Mouse (Mus musculus): ENCODE measurements around the gene Atp8b2.

The Atp8b2 gene

DNA sequence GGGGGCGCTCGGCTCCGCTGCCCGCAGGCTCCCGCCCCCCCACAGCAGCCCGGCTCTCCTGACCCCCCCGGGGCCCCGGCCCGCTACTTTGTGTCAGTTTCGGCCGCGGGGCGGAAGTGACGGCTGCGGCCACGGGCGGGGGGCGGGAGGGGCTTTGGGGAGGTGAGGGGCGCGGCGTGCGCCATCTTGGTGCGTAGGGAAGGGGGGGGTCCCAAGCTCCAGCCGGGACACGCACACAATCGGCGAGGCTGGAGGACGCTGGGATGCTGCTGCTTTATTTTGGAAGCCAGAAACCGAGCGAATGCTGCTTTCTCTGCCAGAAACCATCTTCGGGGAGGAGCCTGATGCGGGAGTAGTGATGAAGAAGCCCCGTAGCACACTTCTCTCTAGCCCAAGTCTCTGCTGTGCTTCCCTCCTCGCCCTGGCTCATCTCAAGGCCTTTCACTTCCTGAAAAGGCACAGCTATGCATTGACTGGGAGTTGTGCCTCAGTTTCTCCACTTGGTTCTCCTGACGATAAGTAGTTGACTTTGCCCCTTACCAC, at the start of gene Atp8b2:
Gene Atp8b2 (minus strand): TSS at position 288 of the 543 bp plus-strand sequence.
- DNase-seq: peak; percentile 78

DNA sequence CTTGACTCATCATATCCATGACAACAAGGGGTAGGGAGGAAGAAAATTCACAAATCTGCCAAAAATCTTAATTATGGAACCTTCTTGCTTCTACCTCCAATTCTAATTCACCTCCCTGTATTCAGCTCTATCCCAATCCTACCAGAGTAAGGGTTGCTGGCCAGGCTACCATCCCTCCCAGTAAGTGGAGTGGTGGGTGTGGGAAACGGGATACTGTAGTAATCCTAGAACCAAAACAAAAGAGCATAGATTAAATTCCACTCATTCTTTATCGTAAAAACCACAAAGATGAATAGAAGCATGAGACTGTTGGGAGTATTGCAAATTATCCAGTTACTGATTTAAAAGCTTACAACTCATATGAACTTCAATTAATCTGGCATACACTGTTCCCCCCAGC, 47.0 kb upstream of the Atp8b2 start:
- DNase-seq: no peak

DNA sequence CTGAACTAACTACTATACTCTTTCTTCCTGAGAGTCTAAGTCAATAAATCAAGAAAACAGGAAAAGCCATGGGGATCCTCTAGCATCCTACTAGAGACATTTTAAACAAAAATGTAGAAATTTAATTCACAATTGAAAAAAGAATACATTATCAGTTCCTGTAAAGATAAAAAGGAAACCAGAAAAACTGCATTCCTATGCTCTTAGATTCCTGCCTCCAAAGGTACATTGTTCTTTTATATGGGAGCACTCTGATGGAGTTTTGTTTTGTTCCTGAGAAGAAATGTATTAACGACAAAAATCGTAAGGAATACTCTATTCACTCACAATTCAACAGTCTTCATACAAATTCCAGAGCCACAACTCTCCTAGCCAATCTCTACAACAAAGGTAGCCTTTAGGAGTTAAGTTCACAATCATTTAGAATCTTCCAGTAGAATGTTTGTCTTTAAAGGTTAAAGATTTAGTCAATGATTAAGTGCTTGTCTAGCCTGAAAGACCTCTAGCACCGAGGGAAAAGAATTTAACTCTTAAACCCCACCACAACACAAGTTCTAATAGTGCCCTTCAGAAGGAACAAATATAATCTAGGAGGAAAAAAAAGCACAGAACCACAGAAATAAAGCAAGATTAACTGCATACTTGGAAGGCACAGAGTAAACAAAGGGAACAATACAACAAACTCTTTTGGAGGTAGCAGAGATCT, 40.9 kb upstream of the Atp8b2 start:
- DNase-seq: no peak

DNA sequence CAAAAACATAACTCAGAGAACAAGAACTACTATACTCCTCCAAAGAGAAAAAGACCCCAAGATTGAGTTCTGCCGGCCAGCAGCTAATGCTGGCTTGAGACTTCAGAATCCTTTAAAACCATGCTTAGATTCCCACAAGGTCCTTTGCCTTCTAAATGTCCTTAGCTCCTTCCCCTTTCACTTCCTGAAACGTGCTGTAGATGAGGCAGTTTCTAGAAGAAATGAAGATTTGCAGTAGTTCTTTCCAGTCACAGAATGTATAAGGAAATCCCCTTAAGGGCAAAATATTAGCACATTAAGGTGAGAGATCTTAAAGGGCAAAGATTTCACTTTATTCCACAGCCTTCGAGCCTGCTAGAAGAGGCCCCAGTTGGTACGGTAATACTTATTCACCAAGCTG, 36.5 kb upstream of the Atp8b2 start:
- DNase-seq: no peak

DNA sequence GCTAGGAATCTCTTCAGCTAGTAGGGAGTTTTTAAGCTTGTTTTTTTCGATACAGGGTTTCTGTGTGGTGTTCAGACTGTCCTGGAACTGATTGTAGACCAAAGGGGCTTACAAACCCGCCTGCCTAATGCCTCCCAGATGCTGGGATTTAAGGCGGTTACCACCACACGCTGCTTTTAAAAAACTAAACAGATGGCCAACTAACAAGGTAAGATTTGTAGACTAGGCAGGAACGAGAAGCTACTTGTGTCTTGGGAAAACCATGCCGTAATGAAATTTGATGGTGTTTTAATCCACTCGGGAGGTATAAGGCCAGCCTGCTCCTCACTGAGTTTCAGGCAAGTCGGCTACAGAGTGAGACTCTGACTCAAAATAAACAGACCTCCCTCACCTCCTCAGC, 35.8 kb upstream of the Atp8b2 start:
- DNase-seq: no peak

DNA sequence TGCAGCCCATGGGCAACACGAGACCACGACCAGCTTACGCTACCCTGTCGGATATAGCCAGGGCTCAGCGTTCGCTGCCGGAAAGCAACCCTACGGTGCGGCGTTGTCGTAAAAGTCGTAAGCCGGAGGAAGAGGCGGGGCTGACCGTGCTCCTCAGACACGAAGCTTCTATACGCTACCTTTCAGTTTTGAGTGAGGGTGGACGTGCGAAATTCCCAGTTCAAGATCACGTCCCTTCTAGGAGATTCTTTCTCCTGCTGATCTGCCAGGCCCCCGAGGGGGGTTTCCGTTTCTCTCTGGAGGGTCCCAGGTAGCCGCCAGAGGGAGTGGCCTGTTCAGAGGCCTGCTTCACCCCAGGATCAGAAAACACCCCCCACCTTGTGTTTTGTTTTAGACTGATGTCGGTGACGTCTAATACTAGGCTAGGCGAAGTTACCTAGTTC, 35.3 kb upstream of the Atp8b2 start, which contains the start of gene Hax1:
Gene Hax1 (minus strand): TSS at position 169 of the 443 bp plus-strand sequence.
- peak; percentile 94 for DNase-seq

DNA sequence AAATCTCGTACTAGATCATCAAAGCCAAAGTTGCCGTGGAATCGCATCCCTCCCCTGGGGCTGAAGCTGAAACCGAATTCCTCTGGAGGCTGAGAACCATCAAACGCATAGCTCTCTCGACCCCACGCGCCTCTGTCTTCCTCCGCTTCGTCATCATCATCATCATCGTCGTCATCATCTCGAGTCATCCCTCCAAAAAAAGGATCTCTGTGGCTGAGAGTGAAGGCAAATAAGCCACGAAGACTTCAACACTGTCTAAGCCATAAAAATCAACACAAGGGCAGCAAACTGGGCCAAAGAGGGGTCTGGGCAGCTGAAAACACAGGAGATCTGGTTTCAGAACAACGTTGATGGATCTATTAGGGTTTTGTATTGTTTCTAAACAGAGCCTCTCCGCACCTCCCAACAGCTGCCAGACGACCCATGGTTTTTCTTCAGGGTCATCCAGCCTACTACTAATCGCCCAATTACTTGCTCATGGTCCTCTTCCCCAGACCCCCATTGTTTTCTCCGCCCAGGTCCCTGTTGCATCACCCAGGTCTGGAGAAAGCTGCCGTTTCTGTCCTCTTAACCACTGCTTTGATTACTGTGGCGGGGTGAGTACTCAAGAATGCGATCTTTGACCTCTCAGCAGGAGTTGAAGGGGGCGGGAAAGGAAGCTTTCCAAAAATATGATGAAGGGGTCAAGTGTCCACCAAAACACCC, 34.6 kb upstream of the Atp8b2 start:
- DNase-seq: peak; percentile 4

DNA sequence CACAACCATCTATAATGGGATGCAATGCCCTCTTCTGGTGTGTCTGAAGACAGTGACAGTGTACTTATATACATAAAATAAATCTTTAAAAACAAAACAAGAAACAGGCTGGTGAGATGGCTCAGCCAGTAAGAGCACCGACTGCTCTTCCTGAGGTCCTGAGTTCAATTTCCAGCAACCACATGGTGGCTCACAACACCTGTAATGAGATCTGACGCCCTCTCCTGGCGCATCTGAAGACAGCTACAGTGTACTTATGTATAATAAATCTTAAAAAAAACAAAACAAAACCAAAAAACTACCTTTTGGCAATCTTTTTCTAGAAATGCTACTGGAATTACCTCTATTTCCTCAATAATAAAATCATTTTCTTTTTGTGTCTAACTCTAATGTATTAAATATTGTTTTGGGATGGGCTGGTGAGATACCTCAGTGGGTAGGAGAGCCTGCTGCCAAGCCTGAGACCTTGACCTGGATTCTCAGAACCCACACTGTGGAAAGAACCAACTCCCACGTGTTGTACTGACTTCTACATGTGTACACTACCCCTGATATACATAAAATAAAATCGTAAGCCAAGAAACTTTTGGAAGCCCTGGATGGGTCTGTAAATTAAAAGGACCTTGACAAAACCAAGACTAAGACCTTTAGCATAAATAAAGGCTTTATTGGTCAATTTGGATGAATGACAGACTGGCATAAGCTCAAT, 31.7 kb upstream of the Atp8b2 start:
- no peak for DNase-seq

DNA sequence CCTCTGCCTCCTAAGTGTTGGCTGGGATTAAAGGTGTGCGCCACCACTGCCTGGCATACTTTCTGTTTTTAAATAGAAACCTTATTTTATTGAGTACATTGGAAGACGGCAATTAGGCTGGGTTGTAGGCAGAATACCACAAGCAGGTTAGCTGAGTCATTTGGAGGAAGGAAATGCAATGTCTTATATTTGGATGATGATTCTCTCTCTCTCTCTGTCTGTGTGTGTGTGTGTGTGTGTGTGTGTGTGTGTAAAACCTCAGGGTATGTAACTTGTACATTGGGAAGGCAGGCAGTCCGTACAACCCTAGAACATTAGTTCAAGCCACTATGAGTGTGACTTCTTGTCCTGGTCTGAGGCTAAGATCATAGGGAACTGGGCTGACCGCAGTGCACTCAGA, 24.5 kb upstream of the Atp8b2 start:
- DNase-seq: no peak

DNA sequence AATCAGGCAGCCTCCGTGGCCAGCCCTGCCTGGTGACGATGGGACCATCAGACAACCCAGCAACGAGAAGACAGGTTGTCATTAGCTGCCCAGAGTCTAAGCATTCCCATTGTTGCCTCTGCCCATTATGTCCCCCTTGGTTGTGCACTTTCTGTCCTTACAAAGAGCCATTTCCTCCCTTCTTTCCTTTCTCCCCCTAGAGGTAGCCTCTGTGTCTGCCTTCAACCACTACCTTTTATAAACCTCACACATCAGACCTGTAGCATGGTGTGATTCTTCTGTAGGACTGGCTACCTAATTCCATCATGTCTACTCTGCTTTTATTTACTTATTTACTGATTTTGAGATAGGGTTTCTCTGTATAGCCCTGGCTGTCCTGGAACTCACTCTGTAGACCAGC, 23.9 kb upstream of the Atp8b2 start:
- DNase-seq: no peak

DNA sequence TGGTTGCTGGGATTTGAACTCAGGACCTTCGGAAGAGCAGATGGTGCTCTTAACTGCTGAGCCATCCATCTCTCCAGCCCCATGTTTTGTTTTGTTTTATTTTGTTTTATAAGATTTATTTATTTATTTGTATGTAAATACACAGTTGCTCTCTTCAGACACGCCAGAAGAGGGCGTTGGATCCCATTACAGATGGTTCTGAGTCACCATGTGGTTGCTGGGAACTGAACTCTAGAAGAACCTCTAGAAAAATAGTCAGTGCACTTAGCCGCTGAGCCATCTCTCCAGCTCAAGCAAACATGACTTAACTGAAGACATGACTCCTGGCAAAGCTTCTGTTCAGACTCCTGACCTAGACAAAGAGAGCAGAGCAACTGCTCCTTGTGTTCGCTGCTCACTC, 19.1 kb upstream of the Atp8b2 start:
- no peak for DNase-seq

DNA sequence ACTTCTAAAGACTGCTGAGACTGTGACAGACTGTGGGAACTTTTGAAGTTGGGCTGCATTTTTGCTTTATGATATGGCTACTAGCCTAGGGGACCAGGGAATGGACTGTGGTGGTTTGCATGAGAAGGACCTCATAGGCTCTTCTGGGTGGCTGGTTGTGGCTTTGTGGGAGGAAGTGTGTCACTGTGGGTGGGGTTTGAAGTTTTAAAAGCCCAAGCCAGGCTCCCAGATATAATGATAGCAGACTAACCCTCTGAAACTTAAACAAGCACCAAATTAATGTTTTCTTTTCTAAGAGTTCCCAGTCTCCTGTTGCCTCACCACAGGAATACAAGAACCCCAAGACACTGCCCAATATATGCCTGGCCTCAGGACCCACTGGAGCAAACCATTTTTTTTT, 13.6 kb upstream of the Atp8b2 start:
- no peak for DNase-seq

DNA sequence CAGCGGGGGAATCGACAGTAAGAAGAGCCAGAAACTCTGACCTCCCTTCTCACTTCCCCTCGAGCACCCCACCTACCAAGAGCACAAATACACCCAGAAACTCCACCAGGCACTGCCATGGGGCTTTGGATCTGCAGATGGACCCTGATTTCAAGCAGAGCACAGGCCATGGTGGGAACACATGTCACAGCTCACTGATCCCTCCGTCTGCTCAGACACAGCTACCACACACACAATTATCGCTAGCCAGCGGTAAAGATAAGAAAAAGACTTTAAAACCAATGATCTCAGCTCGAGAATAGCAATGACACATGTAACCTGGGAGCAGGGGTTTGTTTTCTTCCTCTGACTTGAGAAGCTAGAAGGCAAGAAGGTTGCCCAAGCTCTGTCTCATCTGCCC, 5.2 kb upstream of the Atp8b2 start:
- no peak for DNase-seq

DNA sequence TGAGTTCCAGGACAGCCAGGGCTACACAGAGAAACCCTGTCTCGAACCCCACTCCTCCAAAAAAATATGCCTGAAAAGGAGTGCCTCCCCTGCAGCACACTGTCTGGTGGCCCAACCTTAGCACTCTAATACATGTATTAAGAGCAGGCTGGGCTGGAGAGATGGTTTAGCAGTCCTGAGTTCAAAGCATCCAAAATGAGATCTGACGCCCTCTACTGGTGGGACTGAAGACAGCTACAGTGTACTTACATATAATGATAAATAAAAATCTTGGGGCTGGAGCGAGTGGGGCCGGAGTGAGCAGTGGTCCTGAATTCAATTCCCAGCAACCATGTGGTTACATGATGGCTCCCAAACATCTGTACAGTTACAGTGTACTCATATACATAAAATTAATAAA, 3.6 kb upstream of the Atp8b2 start:
- DNase-seq: peak; percentile 36

DNA sequence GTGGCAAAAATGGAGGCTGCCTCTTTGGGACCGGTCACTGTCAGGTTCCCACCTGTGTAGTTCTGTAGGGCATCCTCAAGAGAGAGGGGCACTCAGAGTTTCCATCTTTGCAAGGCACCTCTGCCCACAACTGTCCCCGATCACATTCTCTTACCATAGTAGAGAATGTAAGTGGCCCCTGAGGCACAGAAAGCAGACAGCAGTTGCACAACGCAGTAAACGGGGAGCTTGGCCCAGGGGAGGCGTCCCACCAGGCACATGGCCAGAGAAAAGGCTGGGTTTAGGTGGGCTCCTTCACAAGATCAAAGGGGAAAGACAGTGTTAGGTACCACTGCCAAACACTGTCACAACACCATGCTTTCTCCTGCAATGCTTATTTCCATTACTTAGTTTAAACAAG, 2.7 kb upstream of the Atp8b2 start:
- DNase-seq: no peak

DNA sequence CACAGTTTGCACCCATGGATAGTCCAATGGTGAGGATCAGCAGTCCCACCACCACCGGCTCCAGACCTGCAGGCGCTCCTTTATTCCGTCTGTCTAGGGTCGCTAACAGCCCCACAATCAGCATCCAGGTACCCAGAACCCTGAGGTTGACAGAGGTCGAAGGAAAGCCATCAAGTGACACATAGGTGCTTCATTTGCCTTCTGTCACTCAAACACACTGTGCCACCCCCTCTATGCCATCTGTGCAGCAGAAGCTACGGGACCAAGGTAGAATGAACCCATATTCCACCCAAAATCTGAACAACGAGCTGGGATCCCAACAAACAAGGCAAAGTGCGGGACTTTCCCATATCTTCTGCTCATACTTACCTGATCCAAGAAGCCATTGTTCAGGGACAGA, 2.2 kb upstream of the Atp8b2 start:
- no peak for DNase-seq

DNA sequence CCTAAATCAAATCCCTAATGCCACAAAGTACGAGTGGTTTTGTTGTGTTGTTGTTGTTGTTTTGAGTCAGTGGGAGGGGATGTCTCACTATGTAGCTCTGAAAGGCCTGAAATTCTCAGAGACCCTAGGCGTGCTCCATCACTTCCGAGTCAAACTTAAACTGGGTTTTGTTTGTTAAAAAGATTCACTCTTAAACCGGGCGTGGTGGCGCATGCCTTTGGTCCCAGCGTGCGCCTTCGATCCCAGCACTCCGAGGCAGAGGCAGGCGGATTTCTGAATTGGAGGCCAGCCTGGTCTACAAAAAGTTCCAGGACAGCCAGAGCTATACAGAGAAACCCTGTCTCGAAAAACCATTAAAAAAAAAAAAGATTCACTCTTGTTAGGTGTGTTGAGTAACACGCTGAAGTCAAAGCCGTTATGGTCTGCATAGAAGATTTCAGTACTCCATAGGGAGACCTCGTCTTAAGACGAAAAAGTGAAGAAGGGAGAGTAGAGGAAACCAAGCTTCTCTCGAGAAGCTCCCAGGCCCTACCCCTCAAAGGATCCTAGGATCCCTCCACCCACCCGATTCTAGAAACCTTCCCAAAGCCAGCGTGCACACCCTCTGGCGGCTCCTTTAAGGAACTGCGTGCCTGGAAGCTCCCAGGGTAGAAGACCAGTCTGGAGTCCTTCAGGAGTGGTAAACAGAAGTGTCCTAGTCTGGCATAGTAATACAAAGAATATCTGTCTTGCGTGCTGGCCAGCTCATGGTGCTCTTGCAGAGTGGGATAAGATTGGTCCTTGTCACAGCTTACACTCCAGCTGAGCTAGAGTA, 825 bp upstream of the Atp8b2 start:
- DNase-seq: peak; percentile 54

DNA sequence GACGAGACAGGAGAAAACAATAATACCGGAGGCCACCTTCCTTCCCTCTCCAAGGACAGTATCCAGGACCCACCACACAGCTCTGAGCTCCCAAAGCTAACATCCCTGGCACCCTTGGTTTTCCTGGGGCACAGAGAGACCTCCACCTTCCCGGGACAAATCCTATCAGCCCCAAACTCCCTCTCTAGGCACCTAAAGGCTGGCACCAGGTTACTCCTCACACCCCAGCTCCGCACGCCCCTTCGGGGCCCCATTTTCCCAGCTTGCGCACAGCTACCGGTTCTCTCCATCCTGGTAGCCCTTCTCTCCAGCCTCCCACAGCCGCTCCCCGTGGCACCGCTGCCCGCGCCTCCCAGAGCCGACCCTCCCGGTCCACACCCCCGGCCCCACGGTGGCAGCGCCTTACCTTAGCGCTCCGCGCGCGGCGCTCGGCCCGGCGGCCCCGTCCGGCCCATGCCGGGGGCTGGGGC, 522 bp downstream of the Atp8b2 start:
- DNase-seq: no peak

DNA sequence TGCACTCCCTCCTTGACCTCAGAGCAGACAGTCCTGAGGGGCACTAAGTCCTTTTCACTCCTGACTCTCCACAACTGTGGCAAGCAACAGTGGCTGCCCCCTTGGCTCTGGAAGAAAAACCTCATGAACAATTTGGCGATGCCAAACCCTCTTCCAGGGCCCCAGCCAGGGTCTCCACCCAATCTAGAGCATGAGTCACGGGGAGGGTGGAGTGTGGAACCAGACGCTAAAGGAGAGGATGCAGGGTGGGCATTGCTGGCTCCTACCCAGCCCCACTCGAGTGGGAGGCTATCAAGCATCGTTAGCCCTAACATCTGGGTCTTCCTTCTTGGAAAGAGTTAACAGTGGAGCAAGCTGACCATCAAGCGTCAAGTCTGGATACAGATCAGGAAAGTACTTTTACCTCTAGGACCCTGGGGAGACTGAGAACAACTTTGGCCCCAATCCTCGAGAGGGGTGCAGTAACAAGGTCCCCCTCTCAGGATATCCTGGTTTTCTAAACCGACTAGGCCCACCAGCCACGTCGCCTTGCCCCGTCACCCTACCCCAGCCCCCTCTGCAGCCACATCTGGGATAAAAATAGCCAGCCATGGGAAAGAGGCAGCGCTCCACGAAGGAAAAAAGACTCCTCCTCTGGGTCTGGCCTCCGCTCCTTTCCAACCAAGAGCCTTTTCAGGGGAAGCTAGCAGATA, 1.1 kb downstream of the Atp8b2 start:
- peak; percentile 33 for DNase-seq

DNA sequence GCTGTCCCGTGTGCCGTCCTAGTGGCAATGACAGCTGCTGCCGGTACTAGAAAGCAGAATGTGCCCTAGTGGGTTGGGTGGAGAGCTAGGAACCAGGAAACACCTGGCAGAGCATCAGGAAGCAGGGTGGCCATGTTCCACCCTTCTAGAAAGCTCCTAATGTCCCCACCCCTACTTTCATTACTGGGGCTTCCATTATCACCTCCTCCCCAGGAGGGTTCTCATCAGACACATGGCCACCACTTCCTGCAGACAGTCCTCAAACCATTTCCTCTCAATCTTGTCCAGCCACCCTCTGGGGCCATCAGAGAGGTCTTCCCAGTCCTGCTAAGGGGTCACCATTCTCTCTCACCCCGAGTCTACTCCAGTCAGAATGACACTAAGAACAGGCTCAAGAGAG, 1.9 kb downstream of the Atp8b2 start:
- peak; percentile 16 for DNase-seq

DNA sequence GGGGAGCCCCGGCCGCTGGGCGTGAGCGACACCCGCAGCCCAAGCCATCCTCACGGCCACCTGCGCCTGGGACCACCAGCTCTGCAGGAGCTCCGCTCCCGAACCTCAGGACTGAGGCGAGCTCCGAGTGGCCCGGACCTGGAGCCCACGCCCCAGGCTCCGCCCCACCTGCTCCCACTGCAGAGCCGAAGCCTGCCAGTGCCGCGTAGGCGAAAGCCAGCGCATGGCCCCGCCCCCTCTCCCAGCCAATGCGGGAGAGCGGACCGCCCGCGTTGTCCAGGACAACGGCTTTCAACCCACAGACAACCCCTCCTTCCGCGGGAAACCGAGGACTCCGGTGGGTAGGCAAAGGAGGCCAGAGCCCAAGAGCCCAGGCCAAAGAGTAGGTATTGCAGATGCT, 2.8 kb downstream of the Atp8b2 start:
- DNase-seq: peak; percentile 88

DNA sequence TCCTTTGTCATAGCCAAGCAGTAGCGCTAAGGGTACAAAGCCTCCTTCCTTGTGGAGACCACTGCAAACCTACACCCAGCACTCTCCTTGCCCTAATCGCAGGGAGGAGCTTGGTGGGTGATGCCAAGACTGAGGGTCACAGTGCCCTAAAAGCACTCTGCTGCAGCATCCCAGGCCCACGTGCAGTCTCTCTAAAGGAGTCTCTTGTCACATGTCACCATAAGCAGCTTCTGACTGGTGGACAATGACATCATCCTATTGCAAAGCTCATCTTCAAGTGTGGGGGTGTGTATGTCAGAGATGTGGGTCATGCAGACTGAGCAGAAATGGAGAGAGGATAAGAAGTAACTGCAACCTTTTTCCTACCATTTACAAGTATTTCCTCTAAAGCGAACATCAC, 3.9 kb downstream of the Atp8b2 start:
- DNase-seq: no peak

All from thymus, postnatal 25 days (tissue).